Mouse (Mus musculus): Measurements from ENCODE around the gene 3110001I22Rik.

- TF ChIP-seq ZMIZ1 (IDR thresholded peaks at IDR 0.05; ENCODE audit: low read depth, low read length): no peak
- no peak for TF ChIP-seq TCF12 (IDR thresholded peaks at IDR 0.05; ENCODE audit: low read depth, low read length)
- no peak for TF ChIP-seq SIN3A (IDR thresholded peaks at IDR 0.05; ENCODE audit: low read length)
These were observed 27.3 kb upstream of the 3110001I22Rik start for GRCm38 (mm10) chr16:13644474-13644873.

All from MEL (cell line).